Mouse (Mus musculus): ENCODE measurements around the gene Sstr4.

The Sstr4 gene

GRCm38 (mm10) chr2:148396209-148396608 is 1.1 kb downstream of the Sstr4 start:
- no peak for DNase-seq

- no peak for DNase-seq
Observed at GRCm38 (mm10) chr2:148397015-148397783, 2.1 kb downstream of the Sstr4 start.

- peak; percentile 43 for DNase-seq
Observed at GRCm38 (mm10) chr2:148397784-148398100, 2.6 kb downstream of the Sstr4 start.

GRCm38 (mm10) chr2:148398901-148399685 is 3.9 kb downstream of the Sstr4 start:
- no peak for DNase-seq

GRCm38 (mm10) chr2:148402227-148402626 is 7.1 kb downstream of the Sstr4 start:
- DNase-seq = no peak

- no peak for DNase-seq
Observed at GRCm38 (mm10) chr2:148404906-148405305, 9.8 kb downstream of the Sstr4 start.

- peak; percentile 25 for DNase-seq
Observed at GRCm38 (mm10) chr2:148406160-148406970, 11.2 kb downstream of the Sstr4 start.

- peak; percentile 30 for DNase-seq
Observed at GRCm38 (mm10) chr2:148406971-148407869, 12.1 kb downstream of the Sstr4 start.

GRCm38 (mm10) chr2:148407870-148408760 is 13.0 kb downstream of the Sstr4 start, which contains the start of gene Thbd:
Thbd (minus strand) TSS chr2:148408188.
- DNase-seq = peak; percentile 78

- DNase-seq = no peak
Observed at GRCm38 (mm10) chr2:148408761-148409120, 13.6 kb downstream of the Sstr4 start.

- DNase-seq = peak; percentile 77
Observed at GRCm38 (mm10) chr2:148409141-148409540, 14.0 kb downstream of the Sstr4 start.

GRCm38 (mm10) chr2:148409821-148410220 is 14.7 kb downstream of the Sstr4 start:
- DNase-seq = no peak

GRCm38 (mm10) chr2:148419151-148419550 is 24.0 kb downstream of the Sstr4 start:
- no peak for DNase-seq

- no peak for DNase-seq
Observed at GRCm38 (mm10) chr2:148419776-148420175, 24.6 kb downstream of the Sstr4 start.

GRCm38 (mm10) chr2:148421112-148421511 is 26.0 kb downstream of the Sstr4 start:
- no peak for DNase-seq

- no peak for DNase-seq
Observed at GRCm38 (mm10) chr2:148421706-148422105, 26.6 kb downstream of the Sstr4 start.

GRCm38 (mm10) chr2:148425709-148426382 is 30.7 kb downstream of the Sstr4 start:
- no peak for DNase-seq

GRCm38 (mm10) chr2:148427553-148427952 is 32.4 kb downstream of the Sstr4 start:
- DNase-seq = no peak

- no peak for DNase-seq
Observed at GRCm38 (mm10) chr2:148428523-148428922, 33.4 kb downstream of the Sstr4 start.

GRCm38 (mm10) chr2:148429001-148429505 is 33.9 kb downstream of the Sstr4 start:
- DNase-seq = no peak

All from kidney, adult 11 months (tissue).